Mouse (Mus musculus) thymus, postnatal 10 days (tissue): ENCODE measurements at regions not wholly inside any gene's neighbourhood (a gene's known extent, or its start where the extent isn't known, plus 50 kb on each side); places are given as distances from the start of the nearest gene placed in this dataset.
A peak's percentile ranks its signal among the peaks of the same experiment; 100 is the strongest.

Source experiments
- DNase-seq, 2 experiments: peaks; one replicate each; pipeline ENCODE4 v3.0.0; 2021; ENCODE audit warnings: low spot score in 2 of 2

- no peak for DNase-seq
These were observed 86.7 kb upstream of the Zfp366 start for GRCm38 (mm10) chr13:99097606-99098545.

DNA sequence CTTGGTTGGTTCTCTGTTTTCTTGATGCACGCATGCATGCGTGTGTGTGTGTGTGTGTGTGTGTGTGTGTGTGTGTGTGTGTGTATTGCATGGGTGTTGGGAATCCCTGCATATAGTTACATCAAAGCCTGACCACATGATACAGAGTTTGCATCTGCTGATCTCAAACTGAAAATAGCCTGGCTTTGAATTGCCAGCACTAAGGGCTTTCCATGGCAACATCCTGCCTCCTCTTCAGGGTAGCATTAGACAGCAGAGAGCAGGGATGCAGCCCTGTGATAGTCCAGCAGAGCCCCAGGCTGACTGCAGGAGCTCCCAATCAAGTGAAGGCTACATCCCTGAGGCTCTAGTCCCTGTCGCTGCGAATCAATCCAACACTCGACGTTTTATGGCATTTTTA lies 87.8 kb upstream of the Zfp366 start:
- no peak for DNase-seq

DNA sequence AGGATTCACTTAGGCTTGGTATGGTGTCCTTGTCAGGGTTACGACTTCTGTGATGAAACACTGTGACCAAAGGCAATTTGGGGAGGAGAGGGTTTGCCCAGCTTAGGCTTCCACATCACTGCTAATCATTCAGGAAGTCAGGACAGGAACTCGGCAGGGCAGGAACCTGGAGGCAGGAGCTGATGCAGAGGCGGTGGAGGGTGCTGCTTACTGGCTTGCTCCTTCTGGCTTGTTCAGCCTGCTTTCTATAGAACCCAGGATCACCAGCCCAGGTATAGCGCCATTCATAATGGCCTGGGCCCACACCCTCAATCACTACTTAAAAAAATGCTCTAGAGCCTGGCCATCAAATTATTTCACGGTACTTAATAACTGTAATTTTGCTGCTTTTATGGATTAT lies 89.6 kb upstream of the Zfp366 start:
- DNase-seq: no peak

GRCm38 (mm10) chr13:99094221-99094620 lies 90.4 kb upstream of the Zfp366 start:
- no peak for DNase-seq

GRCm38 (mm10) chr13:99093269-99093668 lies 91.4 kb upstream of the Zfp366 start:
- DNase-seq: peak; percentile 61 to 80

DNA sequence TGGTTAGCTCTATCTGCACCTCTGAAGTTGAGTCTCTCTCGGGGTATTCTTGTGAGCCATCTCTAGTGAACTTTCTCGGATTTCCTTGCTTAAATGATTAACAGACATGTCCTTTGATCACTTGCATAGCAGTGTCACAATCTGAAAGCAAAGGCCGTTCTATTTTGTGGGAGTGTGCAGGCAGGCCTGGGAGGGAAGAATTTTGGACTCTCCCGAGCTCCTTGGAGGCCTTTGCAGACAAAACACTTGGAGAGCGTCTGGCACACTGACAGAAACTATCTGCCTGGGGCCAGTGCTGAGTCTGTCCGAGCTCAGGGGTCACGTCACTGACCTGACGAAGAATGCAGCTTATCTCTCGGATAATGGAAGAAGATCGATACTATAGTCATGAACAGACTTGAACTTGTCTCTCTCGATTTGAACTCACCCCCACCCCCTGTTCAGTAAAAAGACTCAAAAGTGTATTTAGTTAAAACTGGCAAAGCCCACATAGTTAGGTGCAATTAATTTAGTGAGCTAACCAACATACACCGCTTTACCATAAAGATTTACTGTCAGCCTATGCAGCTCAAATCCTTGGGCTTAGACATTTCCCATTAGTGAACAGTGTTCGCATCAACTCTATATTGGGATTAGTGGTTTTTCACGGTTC lies 92.2 kb upstream of the Zfp366 start:
- DNase-seq: no peak

- no peak for DNase-seq
These were observed 92.9 kb upstream of the Zfp366 start for GRCm38 (mm10) chr13:99091562-99092278.

- no peak for DNase-seq
These were observed 94.3 kb upstream of the Zfp366 start for GRCm38 (mm10) chr13:99090361-99090760.

DNA sequence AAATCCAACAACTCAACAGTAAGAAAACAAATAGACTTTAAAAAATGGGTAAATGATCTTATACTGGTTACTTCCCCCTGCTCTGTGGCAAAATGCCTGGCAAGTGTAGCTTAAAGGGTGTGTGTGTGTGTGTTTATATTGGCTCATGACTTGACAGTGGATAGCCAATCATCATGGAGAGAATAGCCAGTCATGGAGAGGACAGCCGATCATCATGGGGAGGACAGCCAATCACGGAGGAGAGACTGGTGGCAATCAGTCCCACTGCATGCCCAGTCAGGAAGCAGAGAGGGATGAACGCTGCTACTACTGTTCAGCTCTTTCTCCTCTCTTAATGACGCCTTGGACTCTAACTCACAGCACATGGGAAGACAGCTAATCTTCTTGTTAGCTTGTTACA lies 96.3 kb upstream of the Zfp366 start:
- no peak for DNase-seq

GRCm38 (mm10) chr13:99079331-99079761 lies 95.0 kb upstream of the 1700024P04Rik start:
- no peak for DNase-seq

- DNase-seq: no peak
These were observed 94.3 kb upstream of the 1700024P04Rik start for GRCm38 (mm10) chr13:99078643-99079042.

- no peak for DNase-seq
These were observed 92.8 kb upstream of the 1700024P04Rik start for GRCm38 (mm10) chr13:99077039-99077749.

DNA sequence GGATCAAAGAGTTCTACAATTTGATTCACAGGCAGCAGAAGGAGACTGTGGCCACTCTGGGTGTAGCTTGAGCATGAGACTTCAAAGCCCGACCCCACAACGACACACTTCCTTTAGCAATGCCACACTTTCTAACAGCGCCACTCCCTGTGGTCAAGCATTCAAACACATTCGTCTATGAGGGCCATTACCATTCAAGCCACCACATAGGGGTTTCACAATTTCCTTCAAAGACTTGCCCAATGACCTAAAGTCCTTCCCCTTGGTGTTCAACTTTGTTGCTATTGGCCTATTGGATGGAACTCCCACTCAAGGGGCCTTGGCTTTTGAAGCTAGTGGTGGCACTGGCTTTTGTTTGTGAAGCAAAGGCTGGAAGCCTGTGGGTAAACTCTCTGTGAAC lies 91.1 kb upstream of the 1700024P04Rik start:
- DNase-seq: no peak

DNA sequence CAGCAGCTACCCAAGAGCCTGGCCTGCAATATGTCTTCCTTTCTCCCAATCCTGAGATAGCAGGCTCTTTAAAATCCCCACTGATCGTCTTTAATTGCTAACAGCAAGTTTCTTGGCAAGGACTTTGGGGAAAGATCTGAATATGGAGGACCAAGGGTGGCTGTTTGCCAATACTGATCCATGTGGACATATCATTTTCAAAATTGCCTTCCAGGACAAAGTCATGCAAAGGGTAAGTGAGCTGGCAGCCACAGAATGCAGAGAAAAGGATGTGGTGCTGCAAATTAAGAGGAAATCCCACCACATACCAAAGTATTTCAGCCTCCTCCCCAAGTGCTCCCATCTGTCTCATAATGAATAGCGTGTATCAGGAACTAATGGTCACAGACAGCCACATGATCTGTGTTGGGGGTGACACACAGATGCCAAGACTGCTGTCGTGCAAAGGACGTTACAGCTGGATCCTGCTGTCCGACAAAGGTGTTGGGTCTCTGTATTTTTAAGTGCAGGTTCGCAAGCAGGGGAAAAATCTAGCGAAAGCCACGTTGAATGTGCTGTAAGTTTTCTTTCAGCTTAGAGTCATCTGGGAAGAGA lies 87.6 kb upstream of the 1700024P04Rik start:
- DNase-seq: no peak

DNA sequence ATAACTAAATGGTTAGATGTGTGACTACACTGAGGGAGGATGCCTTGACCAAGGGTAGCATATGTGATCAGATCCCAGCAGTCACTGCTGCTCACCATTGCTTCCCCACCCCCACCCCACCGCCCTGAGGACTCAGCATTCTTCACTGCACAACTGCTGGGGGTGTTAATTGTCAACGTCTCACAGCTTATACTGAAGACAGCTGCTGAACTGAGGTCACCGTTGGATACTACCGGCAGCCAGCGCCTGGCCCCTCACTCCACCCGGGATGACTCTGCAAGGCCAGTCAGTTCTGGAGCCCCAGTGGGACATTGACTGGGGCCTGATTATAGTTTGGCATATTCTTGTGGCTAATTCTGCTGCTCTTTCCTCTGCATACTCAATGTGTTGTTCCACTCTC lies 87.0 kb upstream of the 1700024P04Rik start:
- DNase-seq: no peak

- no peak for DNase-seq
These were observed 85.4 kb upstream of the 1700024P04Rik start for GRCm38 (mm10) chr13:99069767-99070166.

DNA sequence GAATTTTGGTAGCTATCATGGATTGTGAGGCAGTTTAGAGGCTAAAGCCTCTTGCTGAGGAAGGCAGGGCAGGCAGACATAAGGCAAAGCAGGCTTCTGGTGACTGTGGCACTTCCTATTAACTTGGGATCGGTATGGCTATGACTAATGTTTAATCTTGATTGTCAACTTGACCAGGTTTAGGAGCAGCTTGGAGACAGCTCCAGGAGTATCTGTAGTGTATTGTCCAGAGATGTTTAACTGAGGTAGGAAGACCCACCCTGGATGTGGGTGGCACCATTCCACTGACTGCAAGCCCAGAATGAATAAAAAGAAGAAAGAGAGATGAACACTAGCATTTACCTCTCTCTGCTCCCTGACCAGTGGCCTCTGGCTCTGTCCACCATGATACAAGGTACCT lies 83.1 kb upstream of the 1700024P04Rik start:
- no peak for DNase-seq

DNA sequence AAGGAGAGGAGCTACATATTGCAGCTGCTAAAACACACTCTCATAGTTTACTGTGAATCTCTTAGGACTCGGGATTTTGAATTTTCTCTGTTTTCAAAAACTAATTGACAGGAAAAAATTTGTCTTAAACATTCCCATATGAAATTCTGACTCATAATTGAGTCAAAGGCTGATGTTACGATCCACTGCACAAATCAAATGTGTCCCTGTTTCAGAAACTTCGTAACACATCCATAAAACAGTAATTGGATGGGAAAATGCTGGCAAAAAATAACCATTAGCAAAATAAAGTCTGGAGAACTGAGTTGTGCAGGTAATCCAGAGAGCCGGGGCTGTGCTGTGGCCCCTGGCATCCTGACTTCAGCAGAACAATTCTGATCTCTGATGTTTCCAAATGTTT lies 79.1 kb upstream of the 1700024P04Rik start:
- no peak for DNase-seq

- no peak for DNase-seq
These were observed 78.6 kb upstream of the 1700024P04Rik start for GRCm38 (mm10) chr13:99062936-99063335.

GRCm38 (mm10) chr13:99058131-99058970 lies 74.0 kb upstream of the 1700024P04Rik start:
- no peak for DNase-seq
